Mouse (Mus musculus): ENCODE results near the gene Nedd9.

GRCm38 (mm10) chr13:41374886-41375285 lies 112.3 kb downstream of the Nedd9 start:
- no peak for TF ChIP-seq CTCF (IDR thresholded peaks at IDR 0.05; ENCODE audit: low read depth)
- no peak for TF ChIP-seq EP300 (IDR thresholded peaks at IDR 0.05; ENCODE audit: low read depth)

Data from heart, postnatal 0 days (tissue).